Comparison of ENCODE assay signal across 29 mouse cellular contexts in genomic region chr10:13135751-13136150, GRCm38 (mm10). TPM values are rescaled to one million over a fixed set of nuclear protein-coding genes. Genes with fewer than 3 reads are reported as not detected.
A peak's percentile ranks its signal among the peaks of the same experiment; 100 is the strongest.
DNase-seq lines count a peak whose midpoint lies in the region; ATAC-seq lines count a peak whose summit lies in the region.
"Had no signal": no experiment of that assay in that cellular context is flagged by ENCODE, and none has a peak within 500 bp of the region (broad histone marks: within the 10 kb centered on the region; RNA-seq: fewer than 3 reads in every experiment).

No protein-coding gene starts in this region.

- peak overlapping the region; percentile 10 for H3K4me3 ChIP-seq in megakaryocyte, embryonic 14.5 days (replicated peaks)
- no peak overlapping the region for H3K4me3 ChIP-seq in limb, embryonic 10.5 days
- H3K4me3 ChIP-seq: embryonic facial prominence, embryonic 13.5 days; embryonic facial prominence, embryonic 15.5 days; erythroblast, embryonic 14.5 days had no signal

- H3K36me3 ChIP-seq in megakaryocyte, embryonic 14.5 days (replicated peaks; ENCODE audit: low read length) = no peaks in the 10 kb centered on the region
- no peaks in the 10 kb centered on the region for H3K36me3 ChIP-seq in limb, embryonic 10.5 days
- H3K36me3 ChIP-seq: embryonic facial prominence, embryonic 13.5 days; embryonic facial prominence, embryonic 15.5 days had no signal

- DNase-seq in heart, adult 11 months = peak; percentile 75
- DNase-seq in heart, postnatal 14 days = no peak
- DNase-seq in limb, embryonic 10.5 days (ENCODE audit: low spot score) = peak; percentile 19
- DNase-seq in gastrocnemius, postnatal 25 days = no peak
- DNase-seq: adrenal gland, postnatal 10 days; adrenal gland, postnatal 25 days; cerebellum, adult 11 months; cerebellum, adult 18-20 months; cerebellum, adult 8-10 months; cerebellum, adult 9-11 months; cerebellum, postnatal 14 days; cerebellum, postnatal 36 days; embryo, embryonic 11 days had no signal

- no peak for ATAC-seq in megakaryocyte, adult 5-6 weeks (ENCODE audit: poor library complexity, severe bottlenecking)
- ATAC-seq: forebrain, embryonic 14.5 days; forebrain, embryonic 16.5 days had no signal

- H3K9me3 ChIP-seq in megakaryocyte, embryonic 14.5 days = no peaks in the 10 kb centered on the region
- H3K9me3 ChIP-seq in limb, embryonic 10.5 days (replicated peaks) = no peaks in the 10 kb centered on the region
- H3K9me3 ChIP-seq: embryonic facial prominence, embryonic 13.5 days; embryonic facial prominence, embryonic 15.5 days had no signal

- H3K4me1 ChIP-seq in megakaryocyte, embryonic 14.5 days = peaks cover 6% of the 10 kb centered on the region
- H3K4me1 ChIP-seq in limb, embryonic 10.5 days = no peaks in the 10 kb centered on the region

- intact Hi-C loops in heart, postnatal 14 days (cut with DNase I) = no loop called here

- 96% methylated on average over 7 of the region's 7 CpGs for WGBS in limb, embryonic 10.5 days

- peaks cover 7% of the 10 kb centered on the region for H3K27me3 ChIP-seq in megakaryocyte, embryonic 14.5 days (replicated peaks)
- H3K27me3 ChIP-seq in limb, embryonic 10.5 days (ENCODE audit: low read depth, poor library complexity, severe bottlenecking) = no peaks in the 10 kb centered on the region
- H3K27me3 ChIP-seq: embryonic facial prominence, embryonic 13.5 days; embryonic facial prominence, embryonic 15.5 days had no signal

- H3K27ac ChIP-seq in limb, embryonic 10.5 days = no peak overlapping the region
- H3K27ac ChIP-seq: embryonic facial prominence, embryonic 13.5 days; embryonic facial prominence, embryonic 15.5 days had no signal

RNA-seq across cellular contexts. Expression of gene Zc2hc1b, which starts 42.1 kb away (rescaled TPM):
- not detected for total RNA-seq in heart, postnatal 14 days (2021)
- not detected in 2 replicates for polyA plus RNA-seq in megakaryocyte, embryonic 14.5 days (2012; ENCODE audit: insufficient read depth, low replicate concordance)
- total RNA-seq in megakaryocyte, adult 5-6 weeks (2015) = not detected in 2 replicates
- total RNA-seq in megakaryocyte, adult 5-6 weeks (2017) = not detected in 2 replicates
- not detected in 2 replicates for polyA plus RNA-seq in limb, embryonic 10.5 days (2016; fragmentation: Nextera tagmentation; extraction: Ambion mirVana)
- not detected for total RNA-seq in gastrocnemius, postnatal 25 days (2021)
- total RNA-seq: adrenal gland, adult 2 months; adrenal gland, postnatal 10 days; adrenal gland, postnatal 25 days; adrenal gland, postnatal 4 days; common myeloid progenitor, adult 5-6 weeks; ES-E14; MEL had no signal
- polyA plus RNA-seq: adrenal gland, adult 2 months; brain, embryonic 14.5 days; C2C12; embryonic facial prominence, embryonic 11.5 days; embryonic facial prominence, embryonic 13.5 days; embryonic facial prominence, embryonic 15.5 days; erythroblast, embryonic 14.5 days; forebrain, embryonic 11.5 days; forebrain, embryonic 14.5 days; forebrain, embryonic 16.5 days had no signal

RNA-seq across cellular contexts. Expression of gene Ltv1, which starts 57.2 kb away (rescaled TPM):
- total RNA-seq in heart, postnatal 14 days (2021) = 10 to 100 TPM; 19.9 to 20.1 TPM
- polyA plus RNA-seq in megakaryocyte, embryonic 14.5 days (2012; ENCODE audit: insufficient read depth, low replicate concordance) = 1.5 and 18.6 TPM in 2 replicates
- 39.0 and 45.8 TPM in 2 replicates for total RNA-seq in megakaryocyte, adult 5-6 weeks (2015)
- total RNA-seq in megakaryocyte, adult 5-6 weeks (2017) = 34.6 and 42.4 TPM in 2 replicates
- polyA plus RNA-seq in limb, embryonic 10.5 days (2016; fragmentation: Nextera tagmentation; extraction: Ambion mirVana) = 65.3 and 68.0 TPM in 2 replicates
- 10 to 100 TPM; 25.1 to 26.9 TPM for total RNA-seq in gastrocnemius, postnatal 25 days (2021)

Comparison
In these comparisons a context has a peak if more than half of its experiments do, and no peak if none do; other contexts are left out.
1. DNase-seq: peak in heart, adult 11 months (single experiment) and limb, embryonic 10.5 days (single experiment); none in heart, postnatal 14 days (0 of 2) and gastrocnemius, postnatal 25 days (single experiment).